Mouse (Mus musculus): Measurements from ENCODE around the gene Slc2a6. TPM values are rescaled to one million over a fixed set of nuclear protein-coding genes. Genes with fewer than 3 reads are reported as not detected.

The Slc2a6 gene
- not detected for polyA plus RNA-seq (2017; shearing (Covaris generic))

GRCm38 (mm10) chr2:27027618-27028436 is at the start of gene Slc2a6:
TSS of gene Slc2a6 (minus strand) at chr2:27027998.

DNA sequence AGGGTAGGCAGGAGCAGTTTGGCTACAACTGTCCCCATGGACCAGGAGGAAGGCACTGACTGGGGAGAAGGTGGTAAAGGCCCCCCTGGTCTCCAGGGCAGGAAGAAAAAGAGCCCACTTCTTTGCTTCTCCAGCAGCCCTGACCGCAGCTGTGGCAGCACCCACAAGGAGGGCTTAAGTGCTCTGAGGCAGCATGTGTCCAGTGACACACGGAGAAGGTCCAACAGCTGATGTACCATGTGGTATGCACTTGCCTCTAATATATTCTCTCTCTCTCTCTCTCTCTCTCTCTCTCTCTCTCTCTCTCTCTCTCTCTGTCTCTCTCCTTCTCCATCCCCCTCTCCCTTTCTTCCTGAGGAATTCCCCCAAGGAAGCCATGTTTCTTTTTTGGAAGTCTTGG is 44.2 kb upstream of the Slc2a6 start, which contains the start of gene Mymk:
TSS of gene Mymk (minus strand) at position 202 of the 400 bp plus-strand sequence.

DNA sequence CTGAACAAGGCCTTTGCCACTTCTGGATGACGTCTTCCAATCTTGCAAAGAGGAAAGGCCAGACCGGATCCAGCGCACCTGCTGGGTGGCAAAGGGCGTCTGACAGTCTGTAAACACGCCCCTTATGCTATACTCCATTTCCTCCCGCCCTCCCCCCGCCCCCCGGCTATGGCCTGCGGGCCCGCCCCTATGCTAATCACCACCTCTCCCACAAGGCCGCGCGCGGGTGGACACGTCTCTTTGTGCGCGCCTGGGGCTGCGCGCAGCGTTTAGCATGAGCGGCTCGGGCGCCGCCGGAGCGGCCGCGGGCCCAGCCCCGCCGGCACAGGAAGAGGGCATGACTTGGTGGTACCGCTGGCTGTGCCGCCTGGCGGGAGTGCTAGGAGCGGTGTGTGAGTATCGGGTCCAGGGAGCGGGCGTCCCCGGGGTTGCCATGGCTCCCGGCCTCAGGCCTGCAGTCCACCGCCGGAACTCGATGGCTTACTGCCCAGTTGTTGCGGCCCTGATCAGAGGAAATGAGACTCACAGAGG is 18.0 kb downstream of the Slc2a6 start, which contains the start of gene Cacfd1:
TSS of gene Cacfd1 (plus strand) at position 213 of the 531 bp plus-strand sequence.

GRCm38 (mm10) chr2:26973116-26973515 is 54.7 kb downstream of the Slc2a6 start, which contains the start of gene Adamts13:
TSS of gene Adamts13 (plus strand) at chr2:26973416.

Other genes with a start within 250 kb of the Slc2a6 start
- gene Abo, start 163.0 kb downstream of the Slc2a6 start, polyA plus RNA-seq (2017; shearing (Covaris generic)) = not detected
- 40.1 TPM for gene Surf6, start 125.1 kb downstream of the Slc2a6 start, polyA plus RNA-seq (2017; shearing (Covaris generic))
- gene Med22, start 117.3 kb downstream of the Slc2a6 start, polyA plus RNA-seq (2017; shearing (Covaris generic)) = 19.7 TPM
- gene Rpl7a, start 117.2 kb downstream of the Slc2a6 start, polyA plus RNA-seq (2017; shearing (Covaris generic)) = 329 TPM
- 81.8 TPM for gene Surf2, start 111.6 kb downstream of the Slc2a6 start, polyA plus RNA-seq (2017; shearing (Covaris generic))
- gene Surf1, start 111.5 kb downstream of the Slc2a6 start, polyA plus RNA-seq (2017; shearing (Covaris generic)) = 60.7 TPM
- gene Surf4, start 94.1 kb downstream of the Slc2a6 start, polyA plus RNA-seq (2017; shearing (Covaris generic)) = 132 TPM
- gene Stkld1, start 94.0 kb downstream of the Slc2a6 start, polyA plus RNA-seq (2017; shearing (Covaris generic)) = 0.16 TPM
- gene Rexo4, start 63.6 kb downstream of the Slc2a6 start, polyA plus RNA-seq (2017; shearing (Covaris generic)) = 54.8 TPM
- gene Adamts13, start 54.6 kb downstream of the Slc2a6 start, polyA plus RNA-seq (2017; shearing (Covaris generic)) = not detected
- 25.2 TPM for gene Cacfd1, start 18.1 kb downstream of the Slc2a6 start, polyA plus RNA-seq (2017; shearing (Covaris generic))
- not detected for gene Mymk, start 44.2 kb upstream of the Slc2a6 start, polyA plus RNA-seq (2017; shearing (Covaris generic))
- 0.09 TPM for gene Adamtsl2, start 51.4 kb upstream of the Slc2a6 start, polyA plus RNA-seq (2017; shearing (Covaris generic))
- gene Fam163b, start 114.5 kb upstream of the Slc2a6 start, polyA plus RNA-seq (2017; shearing (Covaris generic)) = not detected
- gene Dbh, start 137.2 kb upstream of the Slc2a6 start, polyA plus RNA-seq (2017; shearing (Covaris generic)) = not detected
- gene Sardh, start 220.3 kb upstream of the Slc2a6 start, polyA plus RNA-seq (2017; shearing (Covaris generic)) = 0.12 TPM

Data from naive thymus-derived CD4-positive, alpha-beta T cell, adult 5 months (primary cell).